Mouse (Mus musculus): ENCODE data around the gene Cyp2d12.
A peak's percentile ranks its signal among the peaks of the same experiment; 100 is the strongest.
"Not testable (repeated sequence)": the region's sequence is repeated elsewhere in the genome, so short reads cannot be mapped to it uniquely, and the experiment has no call there.

The Cyp2d12 gene

GRCm38 (mm10) chr15:82554531-82555230 is at the start of gene Cyp2d12:
Cyp2d12 (plus strand) TSS chr15:82555072.
- DNase-seq = peak; percentile 80

GRCm38 (mm10) chr15:82506971-82507370 is 47.9 kb upstream of the Cyp2d12 start:
- no peak for DNase-seq

- DNase-seq = not testable (repeated sequence)
Measured at GRCm38 (mm10) chr15:82507740-82508139, 47.1 kb upstream of the Cyp2d12 start.

GRCm38 (mm10) chr15:82509495-82509894 is 45.4 kb upstream of the Cyp2d12 start:
- DNase-seq = peak; percentile 69

GRCm38 (mm10) chr15:82510500-82510899 is 44.4 kb upstream of the Cyp2d12 start:
- not testable (repeated sequence) for DNase-seq

- DNase-seq = not testable (repeated sequence)
Measured at GRCm38 (mm10) chr15:82512111-82512510, 42.8 kb upstream of the Cyp2d12 start.

- not testable (repeated sequence) for DNase-seq
Measured at GRCm38 (mm10) chr15:82516174-82516573, 38.7 kb upstream of the Cyp2d12 start.

GRCm38 (mm10) chr15:82527371-82527770 is 27.5 kb upstream of the Cyp2d12 start:
- peak; percentile 91 for DNase-seq

- DNase-seq = not testable (repeated sequence)
Measured at GRCm38 (mm10) chr15:82532721-82533120, 22.2 kb upstream of the Cyp2d12 start.

GRCm38 (mm10) chr15:82542976-82543375 is 11.9 kb upstream of the Cyp2d12 start:
- DNase-seq = not testable (repeated sequence)

GRCm38 (mm10) chr15:82544561-82544960 is 10.3 kb upstream of the Cyp2d12 start:
- not testable (repeated sequence) for DNase-seq

- peak; percentile 75 for DNase-seq
Measured at GRCm38 (mm10) chr15:82547753-82548152, 7.1 kb upstream of the Cyp2d12 start.

- DNase-seq = not testable (repeated sequence)
Measured at GRCm38 (mm10) chr15:82553211-82553610, 1.7 kb upstream of the Cyp2d12 start.

GRCm38 (mm10) chr15:82572856-82573255 is 18.0 kb downstream of the Cyp2d12 start:
- no peak for DNase-seq

- peak; percentile 16 for DNase-seq
Measured at GRCm38 (mm10) chr15:82579071-82579470, 24.2 kb downstream of the Cyp2d12 start.

- DNase-seq = peak; percentile 85
Measured at GRCm38 (mm10) chr15:82582621-82583020, 27.7 kb downstream of the Cyp2d12 start.
